Mouse (Mus musculus) urinary bladder, postnatal 10 days (tissue): ENCODE results near the gene Etv4.

ENCODE experiments used
- DNase-seq: peaks from one replicate; pipeline ENCODE4 v3.0.0; 2022; ENCODE audit warnings: low spot score

The Etv4 gene

DNA sequence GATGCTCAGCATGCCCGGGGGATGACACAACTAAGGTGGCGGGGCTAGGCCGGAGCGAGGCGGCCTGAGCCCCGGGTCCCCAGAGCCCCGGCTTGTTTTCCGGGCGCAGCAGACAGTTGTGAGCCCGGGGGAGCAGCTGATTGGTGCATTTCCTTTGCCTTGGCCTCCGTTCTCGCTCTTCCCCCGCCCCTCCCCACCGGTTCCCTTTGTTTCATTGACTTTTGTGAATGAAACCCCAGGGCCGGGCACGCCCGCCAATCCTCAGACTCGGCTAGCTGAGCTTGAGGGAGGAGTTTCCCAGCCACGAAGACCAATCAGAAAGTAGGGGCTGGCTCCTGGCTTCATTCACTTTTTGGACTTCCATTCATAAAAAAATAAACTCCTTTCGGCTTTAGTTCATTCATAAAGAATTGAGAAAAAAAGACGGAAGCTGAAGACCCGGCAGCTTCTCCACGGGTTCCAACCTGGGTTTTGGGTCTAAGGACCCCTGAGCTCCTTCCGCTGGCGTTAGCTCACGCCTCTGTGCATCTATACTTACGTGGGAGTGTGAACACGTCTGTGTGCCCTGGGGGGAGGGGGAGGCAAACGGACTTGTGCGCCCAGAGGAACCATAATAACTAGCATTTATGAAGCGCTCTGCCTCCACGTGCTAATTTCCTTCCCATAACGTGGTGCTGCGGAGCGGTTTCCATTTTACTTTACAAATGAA, at the start of gene Etv4:
Etv4 (minus strand) TSS at position 229 of the 709 bp plus-strand sequence.
- peak; percentile 27 for DNase-seq

DNA sequence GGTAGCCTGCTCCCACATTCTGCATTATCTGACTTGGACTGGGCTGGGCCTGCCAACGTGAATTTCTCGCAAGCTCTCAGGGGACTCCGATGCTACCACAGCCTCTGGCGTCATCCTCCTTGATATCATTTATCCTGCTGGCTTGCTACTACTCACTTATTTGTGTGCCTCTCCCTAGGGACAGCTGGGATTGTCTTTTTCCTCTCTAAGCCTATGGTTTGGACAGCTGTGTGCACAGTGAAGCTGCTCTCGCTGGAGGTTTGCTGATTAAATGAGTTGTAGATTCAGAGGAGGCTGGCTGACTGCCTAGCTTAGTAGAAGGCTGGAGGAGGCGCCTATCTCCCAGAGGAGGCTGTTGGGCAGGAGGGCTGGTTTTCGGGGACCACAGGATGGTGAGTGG, 46.8 kb upstream of the Etv4 start:
- no peak for DNase-seq

DNA sequence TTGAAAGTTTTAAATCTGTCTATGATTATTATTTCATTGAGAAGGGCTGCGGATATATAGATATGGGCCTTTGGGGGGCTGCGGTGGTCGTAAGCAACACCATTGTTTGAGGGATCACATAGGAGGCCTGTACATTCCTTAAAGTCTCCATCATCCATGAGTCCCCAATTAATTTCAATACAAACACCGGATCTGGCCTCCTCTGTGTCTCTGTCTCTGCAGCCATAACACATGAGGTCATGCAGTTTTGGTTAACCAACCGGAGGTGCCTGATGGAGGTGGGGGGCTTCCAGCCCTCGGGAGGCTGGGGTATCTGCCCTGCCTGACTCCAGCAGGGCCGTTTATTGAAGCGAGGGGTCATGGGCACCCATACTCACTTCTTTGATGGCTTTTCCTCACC, 45.4 kb upstream of the Etv4 start:
- no peak for DNase-seq

DNA sequence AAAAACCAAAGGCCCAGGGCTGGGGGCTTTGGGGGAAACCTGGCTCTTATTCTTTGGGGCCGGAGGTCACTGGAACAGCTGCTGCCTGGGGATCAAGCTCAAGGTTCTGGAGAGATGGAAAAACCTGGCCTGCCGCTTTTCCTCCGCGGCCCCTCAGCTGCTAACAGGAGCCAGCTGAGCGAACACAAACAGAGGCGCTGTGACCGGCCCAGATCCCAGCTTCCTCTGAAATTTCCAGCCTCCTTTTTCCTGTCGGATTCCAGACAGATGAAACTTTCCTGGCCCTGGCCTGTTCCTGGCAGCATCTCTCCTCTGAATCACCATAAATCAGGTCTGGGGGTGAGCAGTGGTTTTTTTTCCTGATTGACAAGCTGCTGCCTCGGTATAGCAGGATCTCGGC, 44.9 kb upstream of the Etv4 start:
- DNase-seq: no peak

DNA sequence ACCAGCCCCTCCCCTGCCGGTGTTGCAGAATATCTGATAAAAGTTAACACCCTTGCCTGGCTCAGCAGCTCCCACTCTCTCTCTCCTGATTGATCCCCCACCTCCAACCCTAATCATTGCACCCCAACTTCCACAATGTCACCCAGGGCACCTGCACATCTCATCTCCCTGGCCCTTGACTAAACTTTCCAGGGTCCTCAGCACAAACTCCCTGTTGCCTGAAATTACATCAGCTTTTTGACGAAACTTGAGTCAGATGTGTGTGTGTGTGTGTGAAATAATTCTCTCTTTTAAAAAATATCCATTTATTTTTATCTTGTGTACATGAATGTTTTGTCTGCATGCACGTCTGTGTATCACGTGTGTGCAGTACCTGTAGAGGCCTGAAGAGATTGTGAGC, 43.5 kb upstream of the Etv4 start:
- no peak for DNase-seq

DNA sequence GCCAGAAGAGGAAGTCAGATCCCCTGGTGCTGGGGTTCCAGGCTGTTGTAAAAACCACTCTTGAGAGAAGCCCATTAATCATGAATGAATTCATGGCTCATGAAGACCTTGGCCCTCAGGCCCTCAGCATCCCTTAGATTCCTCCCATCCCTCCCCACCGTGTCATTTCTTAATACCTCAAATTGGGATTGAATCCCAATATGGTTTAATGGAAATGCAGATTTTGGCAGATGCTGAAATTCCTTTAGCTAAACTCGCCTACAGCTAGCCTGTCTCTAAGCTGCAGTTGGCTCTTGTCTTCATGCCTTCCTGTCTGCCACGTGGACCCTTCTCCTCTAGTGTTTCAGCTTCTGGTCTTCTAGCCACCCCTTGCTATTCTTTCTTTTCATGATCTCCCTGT, 38.0 kb upstream of the Etv4 start:
- no peak for DNase-seq

DNA sequence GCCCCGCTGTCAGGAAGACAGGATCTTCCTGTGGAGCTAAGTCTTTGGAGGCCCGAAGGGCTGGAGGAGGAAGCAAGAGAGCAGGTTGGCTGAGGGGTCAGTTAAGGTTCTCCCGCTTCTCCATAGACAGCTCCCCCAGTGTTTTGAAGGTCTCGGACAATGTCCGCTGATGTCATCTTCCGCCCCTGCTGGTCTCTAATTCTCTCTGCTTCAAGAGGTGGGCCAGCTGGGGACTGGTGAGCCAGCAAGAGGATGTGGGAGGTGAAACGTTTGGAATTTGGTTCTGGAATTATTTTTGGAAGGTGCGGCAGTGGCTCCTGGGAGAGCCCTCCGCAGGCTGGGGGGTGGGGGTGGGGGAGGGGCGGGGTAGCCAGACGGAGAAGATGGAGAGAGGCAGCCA, 35.7 kb upstream of the Etv4 start:
- DNase-seq: no peak

DNA sequence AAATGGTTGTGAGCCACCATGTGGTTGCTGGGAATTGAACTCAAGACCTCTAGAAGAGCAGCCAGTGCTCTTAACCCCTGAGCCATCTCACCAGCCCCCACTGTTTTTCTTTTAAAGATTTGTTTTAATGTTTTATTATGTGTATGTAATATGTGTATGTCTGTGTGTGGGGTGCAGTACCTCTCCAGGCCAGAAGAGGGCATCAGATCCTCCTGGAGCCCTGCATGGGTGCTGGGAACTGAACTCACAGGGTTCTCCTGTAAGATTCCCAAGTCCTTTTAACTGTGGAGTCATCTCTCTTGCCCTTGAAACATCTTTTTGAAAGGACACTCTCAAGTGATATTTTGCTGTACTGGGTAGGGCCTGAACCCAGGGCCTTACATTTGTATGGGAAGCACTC, 34.7 kb upstream of the Etv4 start:
- DNase-seq: no peak

DNA sequence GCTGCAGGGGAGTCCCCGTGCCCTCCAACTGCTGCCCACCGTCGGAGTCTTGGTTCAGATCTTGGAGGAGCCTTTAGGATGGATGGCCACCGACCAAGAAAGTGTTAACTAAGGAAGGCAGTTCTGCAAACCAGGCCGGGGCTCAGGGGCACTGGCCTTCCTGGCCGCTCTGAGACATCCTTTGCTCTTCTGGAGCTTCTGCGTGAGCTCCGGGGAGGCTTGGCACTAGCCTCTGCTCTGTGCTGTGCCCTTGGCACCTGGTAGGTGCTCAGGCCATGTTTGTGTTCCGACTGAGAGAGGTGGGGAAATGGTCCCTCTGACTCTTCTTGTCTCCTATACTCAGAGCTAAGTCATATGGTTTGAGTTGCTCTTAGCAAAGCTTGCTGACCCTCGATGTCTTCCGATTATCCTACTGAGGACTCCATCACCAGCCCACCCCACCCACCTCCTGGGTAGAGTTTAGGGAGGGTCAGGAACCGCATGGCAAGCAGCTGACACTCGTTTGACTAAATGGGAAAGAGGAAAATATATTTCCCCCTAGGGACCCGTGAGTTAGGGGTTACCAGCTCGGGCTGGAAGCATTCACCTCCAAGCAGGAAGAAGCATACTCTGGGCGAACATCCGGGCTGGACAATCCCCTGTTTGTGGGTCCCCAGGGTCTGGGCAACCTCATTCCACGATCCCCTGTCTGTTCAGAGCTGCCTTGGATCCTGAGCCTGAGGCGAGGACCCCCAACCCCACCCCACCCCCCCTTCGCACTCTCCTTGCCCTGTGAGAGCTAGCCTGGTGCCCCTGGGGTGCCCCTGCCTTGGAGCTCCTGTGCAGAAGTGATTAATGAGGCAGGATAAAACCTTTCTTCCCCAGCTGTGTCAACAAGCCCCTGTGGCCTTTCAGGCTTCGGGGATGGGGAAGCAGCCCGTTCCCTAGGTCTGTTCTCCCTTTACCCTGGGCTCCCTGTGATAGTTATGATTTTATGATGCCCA, 30.2 kb upstream of the Etv4 start:
- no peak for DNase-seq

DNA sequence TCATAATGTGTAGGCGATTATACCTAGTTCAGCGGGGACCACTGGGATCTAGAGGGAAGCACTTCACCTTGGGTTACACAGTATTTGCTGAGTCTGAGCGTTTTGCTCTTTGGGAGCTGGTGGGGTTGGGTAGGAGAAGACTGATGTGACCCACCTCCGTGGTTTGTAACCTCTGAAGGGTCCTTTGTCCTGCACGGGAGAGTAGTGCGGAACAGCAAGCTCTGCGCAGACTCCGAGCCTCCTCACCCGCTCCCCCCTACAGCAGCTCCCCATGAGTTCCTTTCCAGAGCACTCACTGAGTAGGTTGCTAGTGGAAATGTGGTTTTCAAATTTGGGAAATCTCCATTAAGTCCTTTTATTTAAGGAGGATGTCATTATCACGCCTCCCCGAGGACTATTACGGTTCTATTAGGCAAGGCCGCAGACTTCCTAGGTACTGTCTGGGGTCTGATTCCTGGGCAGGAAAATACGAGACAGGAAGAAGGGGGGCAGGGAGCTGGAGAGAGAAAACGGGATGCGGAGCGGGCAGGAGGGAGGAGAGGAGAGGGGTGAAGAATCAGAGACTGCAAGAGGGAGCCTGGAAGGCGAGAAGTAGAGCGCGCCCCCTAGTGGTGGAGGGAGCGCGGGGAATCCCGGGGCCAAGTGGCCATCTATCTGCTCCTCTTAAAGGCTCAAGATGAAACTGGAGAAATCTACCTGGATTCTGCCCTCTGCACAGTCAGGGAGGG, 29.4 kb upstream of the Etv4 start:
- DNase-seq: peak; percentile 28

DNA sequence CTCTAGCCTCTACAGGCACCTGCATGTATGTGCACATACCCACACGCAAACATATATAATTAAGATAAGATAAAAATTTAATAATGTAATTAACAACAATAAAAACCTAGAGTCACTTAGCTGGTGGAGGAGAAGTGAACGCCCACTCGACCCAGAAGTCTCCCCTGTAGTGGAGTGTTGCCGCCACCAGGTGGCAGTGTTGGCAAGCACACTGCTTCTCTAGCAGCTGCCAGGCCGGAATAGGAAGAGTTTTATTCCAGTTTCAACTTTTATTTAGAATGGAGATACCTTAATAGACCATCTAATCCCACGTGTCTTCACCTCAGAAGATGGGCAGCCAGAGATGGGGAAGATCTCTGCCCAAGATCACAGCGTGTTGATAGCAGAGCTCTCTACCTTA, 28.1 kb upstream of the Etv4 start:
- peak; percentile 46 for DNase-seq

DNA sequence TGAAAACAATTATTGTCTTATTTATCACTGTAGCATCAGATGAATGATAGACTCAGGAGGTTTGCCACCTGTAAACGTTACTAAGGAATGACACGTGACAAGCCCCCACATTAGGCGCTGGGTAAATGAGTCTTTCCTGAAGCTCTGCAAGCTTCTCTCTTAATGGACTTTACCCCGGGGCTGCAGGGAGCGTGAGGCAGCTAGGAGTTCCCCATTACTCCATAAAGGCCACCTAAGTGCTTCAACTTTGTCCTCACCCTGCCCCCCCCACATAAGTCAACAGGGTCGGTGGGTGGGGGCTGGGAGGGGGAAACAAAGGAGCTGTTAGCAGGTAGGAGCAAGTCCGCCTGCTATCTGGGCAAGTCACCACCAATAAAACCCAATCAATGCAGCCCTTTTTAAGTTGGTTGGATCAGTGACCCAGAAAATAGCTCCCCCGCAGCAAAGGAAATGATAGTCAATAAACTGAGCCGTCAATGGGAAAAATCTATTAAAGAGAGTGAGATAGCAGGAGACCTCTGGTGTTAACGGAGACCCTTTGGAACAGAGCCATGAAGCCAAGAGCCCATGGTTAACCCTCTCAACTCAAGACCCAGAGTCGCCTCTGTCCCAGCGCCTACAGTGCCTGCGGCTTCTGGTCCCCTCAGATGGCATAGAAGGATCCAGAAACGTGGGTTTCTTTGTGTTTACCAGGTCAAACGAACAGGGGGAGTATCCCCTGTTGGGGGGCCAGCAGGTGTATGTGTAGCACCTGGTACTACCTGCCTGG, 24.1 kb upstream of the Etv4 start:
- DNase-seq: no peak

DNA sequence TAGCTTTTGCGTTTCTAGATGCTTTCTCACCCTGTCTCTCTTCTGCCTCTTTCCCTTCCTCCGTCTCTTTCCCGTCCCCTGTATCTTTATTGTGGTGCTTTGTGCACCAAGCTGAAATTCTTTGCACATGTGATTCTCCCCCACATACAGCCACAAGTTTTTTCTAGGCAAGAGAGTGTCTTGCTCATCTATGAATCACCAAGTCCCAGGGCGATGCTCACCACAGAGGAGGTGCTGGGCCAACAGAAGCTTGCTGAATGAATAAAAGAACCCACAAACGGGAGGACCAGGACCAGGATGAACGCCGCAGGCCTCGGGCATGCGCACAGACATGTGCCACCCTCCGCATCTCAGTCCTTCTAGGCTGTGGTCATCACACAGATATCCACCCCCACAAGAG, 22.1 kb upstream of the Etv4 start:
- no peak for DNase-seq

DNA sequence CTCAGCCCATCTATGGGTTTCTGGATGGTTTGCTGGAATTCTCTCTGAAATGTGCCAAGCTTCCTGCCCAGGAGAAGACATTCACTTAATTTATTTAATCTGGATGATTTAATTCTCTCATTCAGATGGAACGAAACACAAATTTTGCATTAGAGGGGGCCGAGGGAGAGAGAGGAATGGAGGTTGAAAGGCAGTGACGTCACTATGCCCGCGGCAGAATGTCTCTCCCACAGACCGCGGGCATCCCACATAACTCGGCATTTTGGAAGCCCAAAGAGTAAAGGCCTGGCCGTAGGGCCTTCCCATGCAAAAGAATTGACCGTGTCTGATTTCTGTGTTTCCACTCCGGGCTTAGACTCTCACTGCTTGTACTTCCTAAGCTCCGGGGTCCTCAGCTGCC, 21.6 kb upstream of the Etv4 start:
- no peak for DNase-seq

DNA sequence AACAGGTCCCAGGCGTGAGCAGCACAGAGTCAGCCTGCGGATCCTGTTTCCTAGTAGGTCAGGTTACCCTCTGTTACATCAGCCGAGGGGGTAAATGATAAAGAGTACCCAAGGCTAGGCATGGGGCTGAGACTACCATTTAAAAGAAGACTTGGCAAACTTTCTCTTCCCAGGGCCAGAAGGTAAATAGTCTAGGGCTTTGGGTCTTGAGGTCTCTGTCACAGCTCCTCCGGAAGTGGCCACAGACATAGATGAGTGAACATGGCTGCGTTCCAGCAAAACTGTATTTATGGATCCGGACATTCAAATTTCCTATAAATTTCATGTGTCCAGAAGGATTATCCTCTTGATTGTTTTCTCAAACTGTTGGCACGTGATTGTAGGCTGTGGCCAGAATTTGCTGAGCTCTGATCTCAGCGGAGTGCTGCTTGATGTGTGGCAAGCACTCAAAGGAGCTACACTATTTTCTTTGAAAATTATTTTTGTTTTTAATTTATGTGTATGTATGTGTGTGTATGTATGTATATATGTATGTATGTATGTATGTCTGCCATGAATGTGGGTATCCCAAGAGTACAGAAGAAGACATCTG, 20.0 kb upstream of the Etv4 start:
- no peak for DNase-seq

DNA sequence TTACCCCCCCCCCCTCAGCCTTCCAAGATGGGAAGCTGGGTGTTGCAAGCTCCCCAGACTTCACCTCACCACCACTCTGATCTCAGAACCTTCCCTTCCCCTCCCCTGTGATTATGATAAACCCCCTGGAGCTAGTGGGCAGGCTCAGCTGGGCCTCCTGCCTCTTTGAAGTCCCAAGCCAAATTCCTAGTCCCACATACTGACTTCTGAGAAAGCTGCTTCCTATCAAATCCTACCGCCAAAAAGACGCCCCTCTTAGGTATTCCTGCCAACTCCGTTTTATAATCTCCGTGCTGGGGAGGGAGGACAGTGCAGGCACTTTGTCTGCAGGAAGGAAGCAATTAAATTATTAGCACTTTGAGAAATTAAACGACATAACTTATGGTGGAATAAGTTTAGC, 16.2 kb upstream of the Etv4 start:
- no peak for DNase-seq

DNA sequence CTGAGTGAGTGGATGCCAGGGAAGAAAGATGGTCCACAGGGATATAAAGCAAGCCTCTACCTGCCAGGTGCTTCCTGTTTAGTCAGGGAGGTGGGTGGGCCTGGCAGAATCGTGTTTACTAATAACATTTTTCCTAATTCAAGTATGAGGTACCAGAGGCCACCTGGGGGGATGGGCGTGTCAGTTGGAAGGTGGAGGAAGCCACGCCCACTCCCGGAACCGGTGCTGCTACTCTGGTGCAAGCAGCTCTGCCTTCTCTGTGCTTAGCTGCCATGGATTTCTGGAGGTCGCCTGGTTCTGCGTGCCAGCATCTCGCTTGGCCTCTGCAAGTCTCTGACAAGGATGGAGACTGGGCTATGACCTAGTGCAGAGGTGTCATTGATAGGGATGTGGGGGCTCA, 12.9 kb upstream of the Etv4 start:
- DNase-seq: peak; percentile 26

DNA sequence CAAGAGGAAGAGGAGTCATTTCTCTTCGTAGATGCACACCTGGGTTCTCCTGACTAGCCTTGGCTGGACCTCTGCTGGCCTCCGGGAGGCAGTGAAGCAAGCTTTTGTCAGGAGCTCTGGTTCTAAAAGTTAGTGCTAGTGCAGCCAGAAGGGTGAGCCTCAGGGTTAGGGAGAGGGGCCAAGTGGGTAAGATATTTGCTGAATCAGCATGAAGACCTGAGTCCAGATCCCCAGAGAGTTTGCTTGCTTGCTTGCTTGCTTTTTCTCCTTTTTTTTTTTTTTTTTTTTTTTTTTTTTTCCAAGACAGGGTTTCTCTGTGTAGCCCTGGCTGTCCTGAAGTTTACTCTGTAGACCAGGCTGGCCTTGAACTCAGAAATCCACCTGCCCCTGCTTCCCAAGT, 12.2 kb upstream of the Etv4 start:
- DNase-seq: no peak

DNA sequence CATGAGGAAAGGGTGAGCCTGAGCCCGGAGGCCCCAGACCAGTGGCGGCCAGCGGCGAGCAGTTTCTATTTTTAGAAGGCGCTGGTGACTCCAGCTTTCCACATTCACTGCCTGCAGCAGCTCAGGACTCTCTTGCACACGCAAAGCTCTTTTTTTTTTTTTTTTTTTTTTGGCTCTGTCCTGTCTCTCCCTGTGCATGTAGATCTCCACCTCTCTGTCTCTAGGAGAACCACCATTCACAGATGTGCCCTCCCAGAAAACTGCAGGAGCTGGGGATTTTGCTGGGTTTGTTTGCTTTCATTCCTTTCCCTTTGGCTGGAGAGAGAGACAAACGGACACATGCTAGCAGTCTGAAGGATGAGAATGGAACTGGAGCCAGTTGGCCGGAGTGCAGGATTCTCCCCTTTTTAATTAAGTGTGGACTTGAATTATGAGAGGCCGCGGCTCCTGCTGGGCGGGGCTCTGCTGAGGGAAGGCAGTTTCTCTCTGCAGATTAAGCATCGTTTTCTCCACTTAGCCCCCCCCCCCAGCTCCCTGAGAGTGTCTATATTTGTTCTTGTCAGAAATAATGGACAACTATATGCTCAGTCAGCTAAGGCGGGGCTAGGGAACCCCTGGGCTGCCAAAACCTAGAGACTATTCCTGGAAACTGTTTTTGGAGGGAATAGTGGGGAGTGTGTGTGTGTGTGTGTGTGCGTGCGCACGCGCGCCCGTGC, 5.8 kb upstream of the Etv4 start:
- no peak for DNase-seq

DNA sequence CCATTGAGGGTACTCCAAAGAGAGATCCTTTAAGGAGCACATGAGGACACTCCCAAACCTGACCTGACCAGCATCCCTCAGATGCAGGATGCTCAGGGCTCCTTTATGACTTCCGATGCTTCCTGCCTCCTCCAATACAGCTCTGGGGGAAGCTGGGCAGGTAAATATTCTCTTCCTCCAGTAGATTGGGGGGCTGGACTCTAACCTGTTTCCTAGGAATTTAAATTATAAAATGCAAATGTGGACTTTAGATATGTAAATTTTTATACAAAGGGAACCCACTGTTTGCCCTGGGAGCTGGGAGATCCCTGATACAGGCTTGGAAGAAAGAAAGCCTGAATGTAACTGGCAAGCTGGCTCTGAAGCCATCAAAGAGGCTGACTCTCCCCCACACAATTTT, 2.3 kb upstream of the Etv4 start:
- no peak for DNase-seq

DNA sequence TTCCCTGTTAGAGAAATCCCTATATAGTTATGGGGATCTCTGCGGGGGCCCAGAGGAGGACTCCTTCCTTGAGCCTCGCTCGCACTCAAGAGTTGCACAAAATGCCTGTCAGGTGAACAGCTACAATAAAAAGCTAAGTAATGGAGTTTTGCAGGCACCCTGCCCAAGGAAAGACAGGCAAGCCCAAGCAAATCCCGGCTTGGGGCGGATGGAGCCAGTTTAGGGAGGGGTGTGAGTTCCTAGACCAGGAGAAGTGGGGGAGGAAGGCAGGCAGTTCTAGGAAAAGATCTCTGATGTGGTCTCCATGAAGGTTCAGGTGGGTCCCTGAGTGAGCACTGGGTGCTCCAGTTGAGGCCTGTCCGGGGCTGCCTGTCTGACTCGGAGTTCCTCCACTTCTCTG, 1.5 kb upstream of the Etv4 start:
- DNase-seq: no peak
